Mouse (Mus musculus) brain, adult 2 months (tissue): ENCODE results near the gene Nudt3.

ENCODE experiments used
- DNase-seq: peaks from one replicate; pipeline ENCODE4 v3.0.0; 2011; ENCODE audit warnings: low read depth, low spot score

Gene Nudt3

DNA sequence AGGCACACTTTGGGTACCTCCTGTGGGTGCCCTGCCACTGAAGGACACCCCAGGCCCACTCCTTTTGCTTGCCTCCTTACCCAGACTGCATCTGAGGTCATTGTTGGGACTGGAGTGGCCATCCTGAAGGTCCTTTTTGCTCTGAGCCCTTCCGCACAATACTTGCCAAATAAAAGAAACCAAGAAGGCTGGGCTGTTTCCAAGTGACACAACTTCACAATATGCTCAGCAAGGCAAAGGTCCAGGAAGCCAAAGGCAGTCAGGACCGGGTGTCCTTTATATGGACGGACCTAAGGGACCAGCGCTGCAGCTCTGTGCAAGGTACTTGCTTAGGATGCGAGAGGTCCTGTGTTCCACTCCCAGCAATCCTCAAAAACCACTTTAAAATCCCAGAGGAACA is 55.1 kb downstream of the Nudt3 start:
- DNase-seq: no peak

DNA sequence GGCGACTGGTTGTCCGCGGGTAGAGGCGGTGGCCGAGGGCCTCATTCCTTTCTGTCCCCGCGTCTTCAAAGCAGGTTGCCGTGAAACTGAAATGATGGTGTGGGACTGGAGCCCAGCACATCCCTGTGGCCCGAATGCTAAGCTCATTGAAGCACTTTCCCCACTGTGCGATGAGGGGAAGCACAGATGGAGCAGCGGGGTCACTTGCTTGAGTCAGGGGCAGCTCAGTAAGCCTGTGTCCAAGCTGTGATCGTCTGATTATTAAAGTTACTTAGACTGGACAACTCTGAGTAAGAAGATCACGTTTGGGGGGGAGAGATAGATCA is 57.4 kb downstream of the Nudt3 start:
- no peak for DNase-seq

DNA sequence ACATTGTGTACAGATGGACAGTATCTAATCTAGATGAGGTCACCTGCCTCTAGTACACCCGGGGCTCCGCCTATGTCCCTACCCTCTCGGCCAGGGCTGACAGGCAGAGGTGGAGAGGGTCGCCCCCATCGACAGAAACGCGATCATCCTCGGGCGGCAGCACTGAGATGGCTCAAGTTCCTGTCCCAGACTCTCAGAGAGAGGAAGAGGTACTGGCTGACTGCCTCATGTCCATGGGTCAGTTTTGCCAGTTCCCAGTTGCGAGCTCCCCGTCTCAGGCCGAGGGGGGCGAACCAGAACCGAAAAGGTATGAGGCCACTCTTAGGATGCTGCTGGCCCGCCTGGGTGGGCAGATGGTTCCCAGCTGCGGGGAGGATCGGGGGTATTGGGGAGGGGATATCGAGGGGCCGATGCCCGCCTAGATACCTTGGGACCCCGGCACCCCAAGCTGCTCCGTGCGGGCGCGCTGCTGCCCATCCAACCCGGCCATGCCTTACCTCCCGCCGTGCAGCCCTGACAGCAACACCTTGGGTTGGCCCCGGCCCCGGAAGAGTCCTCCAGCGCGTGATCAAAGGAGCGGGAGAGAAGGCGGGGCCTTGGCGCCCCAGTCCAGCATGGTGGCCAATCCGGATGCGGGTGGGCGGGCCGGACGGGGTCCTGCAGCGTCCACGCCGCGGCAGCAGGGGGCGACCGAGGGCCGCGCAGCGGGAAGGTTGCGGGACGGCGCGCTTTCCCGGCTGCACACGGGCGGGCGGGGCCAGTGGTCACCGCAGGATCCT is 57.9 kb downstream of the Nudt3 start, which contains the start of gene AI413582:
AI413582 (minus strand) TSS at position 594 of the 779 bp plus-strand sequence.
- peak; percentile 97 for DNase-seq

DNA sequence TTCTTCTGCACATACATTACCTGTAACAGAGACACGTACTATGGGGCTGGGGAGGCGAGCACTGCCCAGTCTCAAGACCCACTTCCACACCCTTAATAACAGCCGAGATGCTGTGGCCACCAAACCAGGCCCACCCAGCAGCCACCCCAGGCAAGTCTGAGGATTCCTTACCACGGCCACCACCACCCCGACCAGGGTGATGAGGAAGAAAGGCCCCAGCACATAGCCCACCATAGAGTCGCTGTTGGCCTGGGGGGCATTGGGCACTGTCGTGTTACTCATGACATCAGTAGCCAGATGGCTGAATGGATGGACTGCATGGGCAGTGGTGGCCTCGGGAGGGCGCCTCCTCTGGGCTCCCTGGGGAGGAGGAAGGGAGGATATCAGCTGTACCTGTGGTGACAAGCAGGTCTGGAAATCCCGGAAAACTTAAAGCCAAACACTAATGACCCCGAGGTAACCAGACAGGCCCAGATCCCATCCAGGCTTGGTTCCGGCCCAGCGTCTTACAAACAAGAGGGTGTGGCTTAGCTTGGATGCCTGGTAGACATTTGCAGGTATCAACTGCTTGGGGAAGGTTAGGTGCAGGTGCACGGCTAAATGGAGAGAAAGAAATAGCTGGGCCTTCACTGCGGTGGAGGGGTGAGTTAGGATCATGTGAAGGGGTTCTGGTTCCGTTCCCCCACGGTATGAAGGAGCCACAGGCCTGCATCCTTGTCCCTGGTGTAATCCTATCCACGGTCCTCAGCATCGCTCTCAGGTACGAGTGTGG is 58.7 kb downstream of the Nudt3 start:
- DNase-seq: peak; percentile 57

DNA sequence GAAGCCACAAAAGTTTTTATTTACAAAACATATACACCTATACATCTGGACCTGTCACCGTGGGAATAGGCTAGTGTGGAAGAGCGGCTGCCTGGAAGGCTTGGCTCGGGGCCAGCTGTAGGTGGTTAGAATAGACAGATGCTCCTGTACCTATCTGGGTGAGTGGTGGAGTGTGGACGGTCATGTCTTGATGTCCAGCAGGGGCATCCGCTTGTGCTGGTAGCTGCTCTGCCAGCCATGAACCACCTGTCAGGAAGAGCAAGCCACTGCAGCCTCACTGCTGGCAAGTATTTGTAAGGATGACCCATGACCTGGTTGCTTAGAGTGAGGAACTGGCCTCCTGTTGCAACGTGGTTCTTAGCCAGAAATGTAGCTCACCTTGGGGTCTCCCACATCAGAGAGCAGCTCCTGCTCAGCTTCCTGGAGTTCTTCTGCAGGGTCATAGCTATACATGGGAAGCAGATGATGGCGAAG is 59.5 kb downstream of the Nudt3 start:
- no peak for DNase-seq

DNA sequence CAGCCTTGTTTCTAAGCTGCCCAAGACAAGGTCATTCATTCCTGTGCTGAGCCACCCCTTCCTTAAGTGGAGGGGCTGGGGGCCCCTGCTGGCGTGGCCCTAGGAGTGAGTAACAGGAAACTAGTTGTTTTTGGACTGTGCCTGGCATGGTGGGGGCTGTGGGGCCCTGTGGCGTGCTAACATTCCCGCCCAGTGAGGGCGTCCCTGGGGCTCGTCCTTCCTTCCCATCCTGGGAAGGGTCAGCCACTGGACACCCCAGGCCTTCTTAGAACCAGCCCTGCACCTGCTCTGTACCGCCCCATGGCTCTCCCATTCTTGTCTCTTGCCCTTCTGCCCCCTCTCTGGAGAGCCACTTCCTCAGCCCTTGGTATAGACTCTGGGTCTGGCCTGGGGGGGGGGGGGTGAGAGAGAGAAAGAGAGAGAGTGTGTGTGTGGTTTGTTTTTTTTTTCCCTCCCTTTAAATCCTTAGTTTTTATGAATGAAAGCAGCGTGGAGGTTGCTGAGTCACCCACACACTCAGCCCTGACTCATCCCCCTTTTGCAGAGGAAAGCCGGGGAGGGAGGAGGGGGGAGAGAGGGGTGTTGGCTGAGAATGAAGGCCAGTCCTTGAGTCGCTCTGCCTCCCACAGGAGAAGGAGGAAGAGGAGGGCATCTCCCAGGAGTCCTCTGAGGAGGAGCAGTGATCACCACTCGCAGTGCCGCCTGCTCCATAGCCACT is 61.3 kb downstream of the Nudt3 start:
- DNase-seq: peak; percentile 94

DNA sequence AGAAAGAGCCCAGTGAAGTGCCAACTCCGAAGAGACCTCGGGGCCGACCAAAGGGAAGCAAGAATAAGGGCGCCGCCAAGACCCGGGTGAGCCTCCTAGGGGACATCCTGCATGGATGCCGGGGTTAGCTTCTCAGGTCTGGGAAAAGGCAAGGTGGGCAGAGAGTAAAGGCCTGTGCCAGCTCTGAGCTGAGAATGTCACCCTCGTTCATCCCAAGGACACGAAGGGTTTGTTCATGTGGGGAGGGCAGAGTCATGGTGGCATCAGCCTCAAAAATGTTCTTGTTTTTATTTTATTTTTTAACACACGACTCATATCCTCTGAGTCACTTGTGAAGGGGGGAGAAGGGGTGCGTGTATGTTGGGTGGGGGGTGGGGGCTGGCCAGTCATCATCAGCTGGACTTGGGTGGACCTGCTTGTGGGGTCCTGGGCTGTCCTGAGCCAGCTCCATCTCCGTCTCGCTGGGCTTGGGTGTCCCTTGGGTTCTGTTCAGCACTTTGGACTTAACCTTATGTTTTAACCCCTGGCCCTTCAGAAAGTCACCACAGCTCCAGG is 62.3 kb downstream of the Nudt3 start:
- no peak for DNase-seq

DNA sequence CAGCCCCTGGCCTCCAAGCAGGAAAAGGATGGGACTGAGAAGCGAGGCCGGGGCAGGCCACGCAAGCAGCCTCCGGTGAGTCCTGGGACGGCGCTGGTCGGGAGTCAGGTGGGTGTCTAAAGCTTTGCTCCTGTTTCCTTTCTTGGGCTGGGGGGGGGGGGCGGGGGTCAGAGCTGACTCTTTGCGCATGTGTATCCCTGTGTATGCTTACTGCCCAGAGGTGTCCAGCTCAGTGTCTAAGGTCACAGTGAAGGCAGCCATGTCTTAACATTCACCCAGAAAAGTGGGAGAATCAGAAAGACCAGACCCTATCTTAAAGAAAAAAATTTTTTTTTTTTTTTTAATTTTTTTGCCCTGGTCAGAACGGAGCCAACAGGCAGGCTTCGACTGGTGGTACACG is 63.7 kb downstream of the Nudt3 start:
- DNase-seq: no peak

DNA sequence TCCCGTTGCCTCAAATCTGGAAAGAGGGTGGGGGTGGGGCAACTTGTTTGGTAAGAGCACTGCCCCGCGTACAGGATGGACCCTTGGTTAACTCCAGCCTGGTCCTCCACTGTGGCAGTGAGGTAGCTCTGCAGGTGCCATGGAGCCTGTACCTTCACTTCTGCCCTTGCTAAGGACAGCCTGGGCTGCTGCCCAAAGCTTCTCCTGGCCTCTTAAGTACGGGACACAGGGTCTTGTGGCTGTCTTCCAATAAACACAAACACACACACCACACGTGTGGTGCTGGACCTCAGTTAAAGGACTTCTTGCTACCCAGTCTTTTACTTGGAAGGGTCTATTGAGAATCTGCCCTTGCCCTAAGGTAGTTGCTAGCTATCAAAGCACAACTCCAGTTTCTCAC is 64.5 kb downstream of the Nudt3 start:
- DNase-seq: no peak

DNA sequence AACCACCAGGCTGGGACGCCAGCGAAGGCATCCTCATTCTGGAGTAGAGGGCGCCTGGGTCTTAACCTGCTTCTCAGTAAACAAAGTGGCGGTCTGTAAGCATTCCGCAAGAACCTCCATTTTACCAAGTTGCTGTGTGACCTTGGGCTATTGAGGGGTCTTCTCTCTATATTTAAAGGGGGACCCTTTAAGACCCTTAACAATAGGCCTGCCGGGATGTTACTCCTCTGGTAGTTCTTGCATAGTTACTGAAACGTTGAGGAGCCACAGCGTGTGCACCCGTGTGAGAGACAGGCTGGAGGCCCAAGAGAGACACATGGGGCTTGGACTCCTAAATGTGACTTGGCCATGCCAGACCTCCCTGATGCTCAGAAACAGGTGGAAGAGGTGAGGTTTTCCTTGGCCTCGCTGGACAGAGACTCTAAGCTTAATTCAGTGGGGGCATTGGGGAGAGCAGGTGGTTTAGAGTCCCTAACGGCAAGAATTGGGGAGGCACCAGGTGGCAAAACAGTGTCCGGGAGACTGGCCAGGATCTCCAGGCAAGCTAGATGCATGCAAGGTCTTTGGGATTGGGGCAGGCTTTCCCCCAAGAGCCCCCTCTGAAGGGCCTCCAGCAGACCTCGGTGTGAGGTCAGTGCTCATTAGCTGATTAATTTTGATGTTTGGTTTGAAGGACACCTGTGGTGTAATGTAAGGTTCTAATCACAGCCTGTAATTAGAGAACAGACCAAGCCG is 65.2 kb downstream of the Nudt3 start:
- peak; percentile 81 for DNase-seq

DNA sequence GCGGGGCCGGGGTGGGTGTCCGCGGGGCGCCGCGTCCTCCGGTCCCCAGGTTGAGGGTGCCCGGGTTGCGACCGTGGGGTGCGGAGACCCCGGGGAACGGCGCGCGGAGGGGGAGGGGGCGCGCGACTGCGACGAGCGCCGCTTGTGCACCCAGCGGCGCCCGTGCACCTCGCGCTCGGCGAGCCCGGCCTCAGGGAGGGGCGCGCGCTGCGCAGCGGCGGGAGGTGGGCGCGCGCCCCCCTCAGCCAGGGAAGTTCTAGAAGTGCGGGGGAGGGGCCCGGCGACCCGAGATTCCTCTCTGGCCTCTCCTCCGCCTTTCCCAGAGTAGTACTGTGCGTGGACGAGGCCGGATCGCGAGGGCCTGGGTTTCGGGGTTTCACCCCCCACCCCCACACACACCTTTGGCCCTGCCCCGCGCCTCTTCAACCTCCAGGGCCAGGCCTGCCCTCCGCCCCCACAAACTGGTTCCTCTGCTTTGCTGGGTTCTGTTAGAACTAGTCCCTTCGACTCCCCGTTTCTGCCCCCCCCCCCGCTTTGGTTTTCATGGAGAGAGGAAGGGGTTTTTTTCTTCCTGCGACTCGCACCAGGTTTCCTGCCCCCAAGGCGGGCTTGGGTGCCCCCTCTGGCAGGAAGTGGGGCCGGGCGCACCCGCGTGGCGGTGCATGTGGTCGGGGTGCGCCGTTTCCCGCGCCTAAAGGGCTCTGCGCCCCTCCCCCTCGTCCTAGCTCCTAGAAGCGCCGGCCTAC is 65.9 kb downstream of the Nudt3 start:
- DNase-seq: no peak

DNA sequence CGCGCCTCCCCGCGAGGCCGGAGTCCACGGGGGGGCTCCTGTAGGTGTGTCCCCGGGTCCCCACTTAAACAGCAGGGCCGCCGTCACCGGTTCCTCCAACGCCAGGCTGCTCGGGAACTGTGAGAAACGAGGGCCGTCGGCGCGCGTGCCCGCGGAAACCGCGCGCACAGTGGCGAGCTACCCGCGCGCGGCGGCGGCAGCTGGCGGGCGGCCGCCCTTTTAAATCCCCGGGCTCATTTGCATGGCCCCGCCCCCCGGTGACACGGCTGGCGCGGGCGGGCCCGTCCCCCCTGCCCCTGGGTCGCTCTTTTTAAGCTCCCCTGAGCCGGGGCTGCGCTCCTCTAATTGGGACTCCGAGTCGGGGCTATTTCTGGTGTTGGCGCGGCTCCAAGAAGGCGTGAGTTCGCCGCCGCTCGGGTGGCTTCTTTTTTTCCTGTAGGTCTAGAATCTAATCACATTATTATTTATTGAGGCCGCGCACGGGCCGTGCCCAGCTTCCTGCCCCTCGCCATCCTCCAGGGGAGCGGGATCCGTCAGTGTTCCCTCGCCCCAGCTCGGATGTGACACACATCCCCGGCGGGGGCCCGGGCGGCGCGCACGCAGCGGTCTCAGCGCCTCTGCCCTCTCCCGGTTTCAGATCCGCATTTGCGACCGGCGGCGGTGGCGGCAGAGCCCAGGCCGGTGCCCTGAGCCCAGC is 66.8 kb downstream of the Nudt3 start, which contains the start of gene Hmga1:
Hmga1 (plus strand) TSS at position 183 of the 697 bp plus-strand sequence.
- DNase-seq: peak; percentile 91

DNA sequence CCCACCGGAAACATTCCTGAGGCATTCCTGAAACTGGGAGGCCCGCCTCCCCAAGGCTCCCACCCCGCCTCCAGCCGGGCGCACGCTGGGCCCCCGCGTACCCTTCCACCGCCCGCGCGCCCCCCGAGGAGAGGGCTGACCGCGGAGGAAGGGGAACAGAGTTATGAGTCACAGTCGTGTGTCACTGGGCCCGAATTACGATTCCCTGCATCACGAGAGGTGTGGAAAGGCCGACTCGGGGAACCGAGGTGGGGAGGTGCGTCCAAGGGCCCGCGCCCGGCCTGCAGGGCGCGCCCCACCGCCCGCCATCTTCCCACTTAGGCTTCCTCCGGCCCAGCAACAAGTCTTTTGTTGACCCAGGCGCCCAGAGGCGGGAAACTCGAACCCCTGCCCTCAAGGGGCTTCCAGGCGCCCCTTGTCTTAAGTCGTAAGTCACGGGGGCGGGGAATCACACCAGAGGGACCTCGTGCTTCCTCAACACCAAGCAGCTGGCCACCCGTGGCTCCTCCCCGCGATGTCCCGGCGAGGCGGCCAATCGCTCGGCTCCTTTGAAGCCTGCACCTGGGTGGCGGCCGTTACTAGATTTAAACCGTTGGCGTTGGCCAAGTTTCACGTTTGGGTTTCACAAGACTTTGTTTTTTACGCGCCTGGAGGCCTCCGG is 67.7 kb downstream of the Nudt3 start:
- no peak for DNase-seq

DNA sequence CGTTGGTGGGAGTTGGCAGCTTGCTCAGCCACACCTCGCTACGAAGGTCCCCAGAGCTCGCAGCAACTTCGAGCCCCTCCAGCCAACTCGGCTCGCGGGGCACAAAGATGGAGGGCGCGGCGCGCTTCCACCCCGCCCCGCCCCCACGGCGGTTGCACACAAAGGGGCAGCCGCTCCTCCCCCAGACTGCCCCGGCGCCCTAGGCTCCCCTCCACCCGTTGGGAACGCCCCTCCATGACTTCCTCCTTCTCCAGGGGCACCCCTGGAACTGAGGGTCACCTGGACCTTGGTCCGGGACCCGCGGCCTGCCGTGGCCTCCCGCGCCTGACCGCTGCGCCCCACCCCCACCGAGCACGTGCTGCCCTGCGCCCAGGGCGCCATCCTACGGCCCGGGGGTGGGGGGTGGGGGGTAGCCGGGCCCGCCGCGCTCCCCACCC is 68.2 kb downstream of the Nudt3 start:
- no peak for DNase-seq

DNA sequence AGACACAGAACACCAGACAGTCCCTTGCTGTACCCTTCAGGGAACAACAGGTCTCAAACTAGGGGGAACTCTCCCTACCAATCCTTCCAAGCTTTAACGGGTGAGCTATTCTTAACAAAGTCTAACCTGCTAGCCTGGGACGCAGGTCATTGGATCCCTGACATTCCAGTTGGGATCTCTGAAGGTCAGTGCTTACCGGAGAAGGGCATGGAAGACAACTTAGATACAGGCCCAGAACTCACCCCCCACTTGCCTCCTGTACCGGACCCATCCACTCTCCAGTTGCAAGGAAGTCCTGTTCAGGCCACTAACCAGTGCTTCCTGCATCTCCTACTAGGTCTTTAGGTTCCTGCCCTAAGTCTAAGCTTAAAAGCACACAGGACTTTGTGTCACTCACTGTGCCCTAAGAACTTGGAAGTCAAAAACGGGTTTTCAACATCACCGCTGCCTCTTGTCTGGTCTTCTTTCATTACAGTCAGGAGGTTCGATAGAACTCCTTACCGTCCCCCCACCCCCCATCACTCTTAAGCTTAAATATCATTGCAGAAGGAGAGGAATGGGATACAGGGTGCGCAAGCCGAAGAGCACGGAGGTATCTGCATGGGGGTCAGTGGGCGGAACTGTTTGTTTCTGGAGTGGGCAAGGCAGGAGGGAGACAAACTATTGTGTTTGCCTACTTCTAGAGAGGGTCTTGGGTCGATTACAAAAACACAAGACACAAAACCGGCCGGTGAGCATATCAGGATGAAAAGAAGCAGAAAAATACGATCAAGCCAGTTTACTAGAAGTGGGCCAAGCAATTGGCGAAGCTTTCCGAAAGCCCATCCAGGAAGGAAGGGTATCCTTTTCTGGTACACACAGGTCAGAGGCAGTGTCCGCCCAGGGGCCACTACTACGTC is 69.0 kb downstream of the Nudt3 start:
- DNase-seq: no peak

DNA sequence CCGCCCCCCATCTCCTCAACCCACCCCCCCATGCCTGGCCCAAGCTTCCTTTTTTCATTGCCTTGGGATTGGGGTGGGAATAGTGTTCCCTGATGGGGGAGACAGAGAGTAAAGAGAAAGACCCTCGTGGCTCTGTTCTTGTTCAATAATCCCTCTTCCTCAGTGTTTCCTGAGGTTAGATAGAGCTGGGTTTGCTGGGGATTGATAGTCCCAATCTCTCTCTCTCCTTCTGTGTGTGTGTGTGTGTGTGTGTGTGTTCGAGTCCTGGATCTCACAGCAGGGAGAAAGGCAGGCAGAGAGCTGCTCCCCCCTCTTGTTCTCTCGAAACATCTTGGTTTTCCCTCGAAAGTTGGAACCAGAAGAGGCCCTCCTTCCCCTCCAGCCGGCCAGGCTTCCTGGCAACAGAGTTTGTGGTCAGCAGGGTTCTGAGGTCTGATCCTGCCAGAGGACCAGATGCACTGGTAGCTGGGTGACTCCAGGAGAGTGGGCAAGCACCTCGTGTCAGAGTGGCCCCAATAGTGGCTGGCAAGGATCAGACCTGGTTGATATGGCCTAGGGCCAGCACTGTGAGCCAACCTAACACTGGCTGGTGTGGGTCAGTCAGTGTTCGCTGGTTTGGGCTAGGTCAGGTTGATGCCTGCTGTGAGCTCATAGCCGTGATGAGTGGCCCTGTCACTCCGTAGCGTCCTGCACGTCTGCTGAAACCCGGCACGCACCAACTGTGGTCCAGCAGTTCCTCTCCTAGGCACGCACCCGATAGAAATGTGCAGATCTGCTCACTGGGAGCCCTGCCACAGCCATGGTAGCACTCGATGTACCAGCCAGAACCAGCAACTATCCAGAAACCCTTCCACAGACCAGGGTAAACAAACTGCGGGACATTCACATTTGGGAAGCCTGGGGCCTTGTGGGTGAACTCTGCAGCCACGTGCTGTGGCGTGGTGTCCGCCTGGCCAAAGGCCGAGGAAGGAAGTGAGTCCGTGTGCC is 70.8 kb downstream of the Nudt3 start:
- no peak for DNase-seq

DNA sequence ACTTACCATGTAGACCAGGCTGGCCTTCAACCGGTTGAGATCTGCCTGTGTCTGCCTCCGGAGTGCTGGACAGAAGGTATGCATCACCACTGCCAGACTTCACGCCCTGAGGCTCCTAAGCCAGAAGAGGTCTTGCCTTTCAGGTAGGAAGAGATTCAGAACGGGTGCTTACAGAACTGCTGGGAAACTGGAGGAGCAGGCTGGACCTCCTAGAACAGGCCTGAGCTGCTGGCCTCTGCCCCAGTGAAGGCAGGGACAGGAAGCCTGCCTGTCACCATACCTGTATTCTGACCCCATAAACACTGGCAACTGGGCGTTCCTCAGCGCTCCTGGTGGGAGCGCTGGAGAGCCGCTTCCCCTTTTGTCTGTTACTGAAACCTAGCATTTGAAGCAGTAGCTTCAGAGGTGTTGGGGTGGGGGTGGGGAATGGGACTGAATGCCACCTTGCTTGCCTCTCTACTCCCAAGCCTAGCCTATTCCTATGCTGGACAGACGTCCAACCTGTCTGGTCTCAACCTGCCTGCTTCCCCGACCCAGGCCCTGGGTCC is 71.8 kb downstream of the Nudt3 start:
- no peak for DNase-seq
